Mouse (Mus musculus) forelimb bud, embryonic 11.5 days (tissue): ENCODE measurements around the gene Spata16.

Source experiments
- DNase-seq: peaks from one replicate; pipeline ENCODE4 v3.0.0-alpha.2; 2012; ENCODE audit warnings: low read depth, low spot score

Gene Spata16

DNA sequence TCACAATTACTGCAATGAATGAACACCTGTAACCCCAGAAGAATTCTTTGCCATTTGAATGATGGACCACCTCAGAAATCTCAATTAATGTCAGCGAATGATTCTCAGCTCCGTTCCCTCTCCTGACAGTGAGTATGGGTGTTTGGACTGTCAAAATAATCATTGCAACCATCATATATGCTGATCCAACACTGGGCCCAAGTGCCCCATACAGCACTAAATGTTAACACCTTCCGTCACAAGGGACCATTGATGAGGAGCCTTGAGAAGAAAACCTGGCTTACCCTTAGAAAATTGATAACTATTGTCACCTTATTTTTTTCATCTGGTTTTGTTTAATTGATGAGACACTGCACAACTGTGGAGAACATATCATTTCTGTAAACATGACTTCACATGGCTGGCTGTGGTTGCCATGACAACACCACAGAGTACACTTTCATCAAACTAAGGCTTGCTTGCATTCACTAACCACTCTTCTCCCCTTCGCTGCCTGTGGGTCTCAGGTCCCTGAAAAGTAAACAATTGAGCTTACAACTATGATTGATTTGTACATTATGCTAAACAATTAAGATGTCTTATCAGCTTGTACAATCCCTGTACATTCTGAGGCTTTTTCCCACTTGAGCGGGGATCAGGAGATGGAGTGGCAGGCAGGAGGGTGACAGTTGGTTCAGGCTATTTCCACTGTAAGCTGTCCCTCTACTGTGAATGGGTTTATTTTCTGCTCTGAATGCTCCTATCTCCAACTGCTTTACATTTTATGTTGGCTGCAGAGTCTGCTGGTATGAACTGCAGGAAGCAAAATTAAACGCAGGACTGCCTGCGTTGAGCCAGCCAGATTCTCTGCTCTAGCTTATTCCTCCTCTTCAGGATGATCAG lies 189.8 kb downstream of the Spata16 start:
- no peak for DNase-seq

DNA sequence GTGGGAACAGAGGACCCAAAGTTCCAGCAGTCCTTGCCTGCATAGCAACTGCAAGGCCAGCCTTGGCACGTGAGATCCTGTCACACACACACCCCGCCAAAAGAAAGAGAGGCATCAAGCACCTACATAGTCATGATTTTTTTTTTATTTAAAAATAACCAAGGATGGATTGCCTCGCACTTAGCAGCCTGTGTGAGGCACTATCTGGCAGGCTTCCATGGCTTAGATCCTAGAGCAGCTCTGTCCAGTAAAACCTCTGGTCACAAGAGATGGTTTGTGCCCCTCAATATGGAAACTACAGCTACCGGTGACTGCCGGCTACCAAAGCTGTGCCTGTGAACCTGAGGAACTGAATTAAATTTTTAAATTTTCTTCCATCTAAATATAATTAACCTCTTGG lies 195.5 kb downstream of the Spata16 start:
- no peak for DNase-seq

DNA sequence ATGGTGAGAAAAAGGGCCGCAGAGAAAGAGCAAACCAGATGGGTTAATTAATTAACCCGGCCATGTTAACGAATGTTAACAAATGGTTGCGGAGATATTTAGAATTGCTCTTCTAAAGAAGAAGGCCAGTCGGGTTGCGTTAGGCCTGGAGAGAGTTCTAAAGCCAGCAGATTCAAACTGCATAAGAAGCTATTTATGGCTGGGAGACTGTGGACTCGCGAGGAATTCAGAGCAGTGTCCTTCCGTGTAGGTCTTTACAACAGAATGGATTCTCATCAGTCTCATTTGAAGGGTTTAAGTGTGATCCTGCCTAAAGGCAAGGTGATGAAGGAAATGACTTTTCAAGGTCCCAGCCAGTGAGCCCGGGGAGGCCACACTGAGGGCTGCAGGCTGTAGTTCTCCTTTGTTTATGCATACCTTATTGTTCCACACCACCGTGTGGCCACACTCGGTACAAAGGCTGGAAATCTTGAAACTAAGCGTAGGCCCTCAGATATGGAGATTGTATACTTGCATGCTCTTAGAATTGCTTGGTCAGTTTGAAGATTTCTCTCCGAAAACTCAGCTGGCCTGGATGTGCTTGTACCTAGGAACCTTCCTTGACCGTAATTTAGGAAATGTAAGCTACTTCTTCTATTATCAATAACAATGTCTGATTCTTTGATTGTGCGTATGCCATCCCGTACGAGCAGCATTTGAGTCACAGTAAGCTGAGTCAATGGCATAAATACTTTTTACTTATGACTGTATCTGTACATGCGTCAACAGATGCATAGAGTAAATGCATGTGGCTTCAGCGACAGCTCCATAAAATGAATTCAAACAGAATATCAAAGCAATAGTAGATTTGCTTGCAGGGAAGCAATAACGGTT lies 197.0 kb downstream of the Spata16 start:
- peak; percentile 43 for DNase-seq

DNA sequence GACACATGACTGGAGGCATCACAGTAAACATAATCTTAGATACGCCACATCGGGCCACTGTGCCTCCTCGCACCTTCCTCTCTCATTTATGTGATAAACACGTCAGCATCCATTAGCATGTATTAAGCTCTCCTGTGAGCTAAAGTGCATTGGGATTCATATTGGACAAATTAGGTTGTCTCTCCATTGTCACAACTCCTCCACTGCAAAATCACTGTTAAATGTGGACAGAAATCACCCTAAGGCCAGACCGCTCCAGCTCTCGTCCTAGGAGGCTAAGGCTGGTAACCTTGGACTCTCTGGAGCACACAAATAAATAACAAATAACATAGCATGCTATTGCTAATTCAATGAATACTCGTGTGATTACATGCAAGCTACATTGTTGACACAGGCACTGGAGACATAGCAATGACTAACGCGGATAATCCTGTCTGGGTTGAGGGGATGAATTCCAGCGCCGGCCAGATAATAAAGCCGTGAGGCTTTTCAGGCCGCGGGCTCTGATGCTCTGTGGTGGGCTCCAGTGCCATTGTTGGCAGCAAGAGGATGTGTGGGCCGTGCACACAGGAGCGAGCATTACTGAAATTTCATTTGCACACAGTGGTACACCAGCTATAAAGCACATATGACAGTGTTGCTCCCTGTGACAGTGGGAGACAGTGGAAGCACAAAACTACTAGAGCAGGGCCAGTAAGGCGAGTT lies 197.8 kb downstream of the Spata16 start:
- no peak for DNase-seq

DNA sequence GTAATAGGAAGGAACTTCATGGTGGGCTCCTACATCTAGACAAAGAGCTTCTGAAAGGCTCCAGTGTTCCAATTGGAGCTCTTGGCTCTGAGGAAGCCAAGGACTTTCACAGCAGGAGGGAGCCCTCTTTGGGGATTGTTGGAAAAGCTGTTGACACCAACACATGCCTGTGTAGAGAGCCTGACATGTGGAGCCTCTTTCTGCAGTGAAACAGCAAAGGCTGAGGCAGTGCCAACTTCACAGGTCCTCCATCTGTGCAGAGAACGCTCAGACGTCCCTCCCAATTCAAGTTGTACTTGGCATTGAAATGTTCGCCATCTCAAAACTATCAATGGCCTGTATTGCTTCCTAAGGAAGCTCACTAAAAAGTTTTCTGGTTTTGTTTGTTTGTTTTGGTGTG lies 207.6 kb downstream of the Spata16 start:
- DNase-seq: no peak

DNA sequence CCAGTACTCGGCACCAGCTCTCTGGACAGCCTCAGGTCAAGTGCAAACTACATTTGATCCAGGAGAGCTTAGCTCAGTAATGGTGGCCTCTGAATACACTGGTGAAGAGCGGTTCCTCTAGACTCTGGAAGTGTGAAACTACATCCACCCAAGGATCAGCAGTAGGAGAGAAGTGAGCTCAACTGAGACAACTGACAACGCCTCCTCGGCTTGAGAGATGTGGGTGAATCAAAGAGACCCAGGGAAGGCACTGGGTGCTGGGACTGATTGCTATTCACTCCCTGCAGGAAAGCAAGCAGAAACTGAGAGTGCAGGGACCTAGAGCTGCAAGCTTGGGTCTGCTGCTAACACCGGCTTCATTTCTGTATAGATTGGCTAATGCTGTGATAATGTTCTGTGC lies 210.5 kb downstream of the Spata16 start:
- DNase-seq: no peak

DNA sequence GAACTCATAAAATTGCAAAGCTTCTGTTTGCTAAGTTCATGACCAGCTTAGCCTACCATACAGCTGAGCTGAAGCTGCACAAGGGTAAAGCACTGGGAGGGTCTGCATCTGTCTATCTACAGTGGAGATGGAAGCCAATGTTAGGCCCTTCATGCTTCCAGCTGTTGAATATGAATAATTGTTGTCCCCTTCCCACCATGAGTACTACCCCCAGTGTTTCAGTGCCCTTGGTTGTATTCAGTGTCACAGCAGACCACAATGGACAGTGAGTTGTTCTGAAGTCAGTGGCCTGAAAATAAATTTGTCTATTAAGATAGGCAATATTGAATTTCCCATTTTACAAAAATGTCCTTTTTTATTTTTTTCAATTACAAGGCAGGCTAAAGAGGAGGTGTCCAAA lies 212.8 kb downstream of the Spata16 start:
- DNase-seq: no peak

DNA sequence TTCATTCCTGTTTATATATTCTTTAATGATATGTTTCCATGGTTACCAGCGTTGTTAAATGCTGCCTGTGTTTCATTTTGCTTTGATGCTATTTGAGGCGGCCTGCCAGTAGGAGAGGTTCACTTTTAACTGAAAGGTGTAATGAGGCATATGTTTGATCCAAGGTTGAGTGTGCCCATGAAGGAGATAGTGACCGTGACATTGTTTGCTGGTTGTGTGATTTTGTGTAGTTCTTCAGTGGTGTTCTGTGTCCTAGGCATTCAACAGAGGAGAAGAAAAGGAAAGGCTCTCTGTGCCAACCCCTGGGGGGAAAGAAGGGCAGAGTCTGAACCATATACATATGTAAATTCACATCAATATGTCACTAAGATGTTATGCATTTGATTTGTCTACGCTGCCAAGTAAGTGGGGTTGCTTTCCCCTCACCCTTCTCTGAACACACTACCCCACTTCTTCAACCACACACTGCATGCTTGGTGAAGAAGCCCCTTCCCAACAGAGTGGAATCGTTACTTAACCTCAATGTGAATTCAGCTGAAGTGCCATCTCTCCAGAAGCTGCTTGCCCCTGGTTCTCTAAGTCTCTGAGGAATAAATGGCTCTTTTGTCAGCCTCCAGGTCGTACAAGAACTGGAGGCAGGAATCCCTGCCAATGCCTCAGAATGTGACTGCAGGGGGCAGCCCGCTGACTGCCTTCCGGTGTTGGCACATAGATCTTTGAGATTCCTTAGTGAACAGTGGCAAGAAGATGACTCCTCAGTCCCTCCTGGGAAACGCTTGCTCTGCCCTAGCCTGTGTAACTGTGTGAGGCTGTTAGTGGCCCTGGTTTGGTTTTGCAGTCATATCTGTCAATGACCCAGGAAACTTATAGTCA lies 213.5 kb downstream of the Spata16 start:
- DNase-seq: no peak

DNA sequence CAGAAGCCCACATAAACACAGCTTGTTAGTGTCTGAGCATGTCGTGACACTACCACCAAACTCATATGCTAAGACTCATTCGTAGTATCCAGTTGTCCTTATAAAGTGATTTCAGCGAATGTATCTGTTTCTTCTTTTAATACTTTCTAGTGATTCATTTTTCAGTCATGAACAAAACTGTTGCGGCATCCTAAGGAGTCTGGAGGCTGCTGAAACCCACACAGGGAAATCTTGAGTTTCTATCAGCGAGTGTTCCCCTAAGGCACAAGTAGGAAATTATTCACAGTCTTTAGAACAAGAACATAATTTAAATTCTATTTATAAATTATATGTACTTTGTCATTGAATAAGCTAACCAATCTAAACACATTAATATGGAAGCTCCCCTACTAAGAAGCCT lies 216.1 kb downstream of the Spata16 start:
- no peak for DNase-seq

DNA sequence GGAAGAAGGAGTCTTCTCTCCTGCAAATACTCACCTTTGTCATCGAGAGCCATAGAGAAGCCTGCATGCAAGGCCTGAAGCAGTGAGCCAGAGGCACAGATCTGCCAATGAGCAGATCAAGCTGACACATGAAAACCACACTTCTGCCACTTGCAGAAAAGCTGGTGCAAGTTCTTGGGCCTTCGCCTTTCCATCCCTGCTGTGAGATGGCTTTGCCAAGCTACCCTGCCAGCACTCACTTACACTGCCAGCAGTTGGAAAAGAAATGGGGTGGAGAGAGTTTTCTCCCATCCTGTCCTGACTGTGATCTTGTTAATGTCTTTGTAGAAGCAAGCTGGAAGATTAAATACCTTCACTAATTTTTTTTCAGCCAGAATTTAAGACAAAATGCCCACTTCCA lies 237.3 kb downstream of the Spata16 start:
- no peak for DNase-seq

DNA sequence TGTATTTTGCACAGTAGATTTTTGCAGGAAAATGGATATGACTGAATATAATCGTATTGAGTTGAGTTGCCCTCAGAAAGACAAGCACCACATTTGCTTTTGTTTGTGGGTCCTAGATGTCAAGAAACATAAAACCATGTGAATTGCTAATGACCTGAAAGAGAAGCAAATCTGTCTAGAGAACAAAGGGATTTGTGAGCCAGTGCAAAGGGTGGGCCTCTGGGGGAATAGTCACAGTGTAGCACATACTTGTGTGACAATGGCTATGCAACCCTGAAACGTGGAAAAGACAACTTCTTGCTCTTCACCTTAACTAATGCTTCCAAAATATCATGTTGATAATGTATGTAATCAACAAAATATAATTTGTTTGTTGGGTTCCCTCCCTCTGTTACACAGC lies 239.9 kb downstream of the Spata16 start:
- no peak for DNase-seq

DNA sequence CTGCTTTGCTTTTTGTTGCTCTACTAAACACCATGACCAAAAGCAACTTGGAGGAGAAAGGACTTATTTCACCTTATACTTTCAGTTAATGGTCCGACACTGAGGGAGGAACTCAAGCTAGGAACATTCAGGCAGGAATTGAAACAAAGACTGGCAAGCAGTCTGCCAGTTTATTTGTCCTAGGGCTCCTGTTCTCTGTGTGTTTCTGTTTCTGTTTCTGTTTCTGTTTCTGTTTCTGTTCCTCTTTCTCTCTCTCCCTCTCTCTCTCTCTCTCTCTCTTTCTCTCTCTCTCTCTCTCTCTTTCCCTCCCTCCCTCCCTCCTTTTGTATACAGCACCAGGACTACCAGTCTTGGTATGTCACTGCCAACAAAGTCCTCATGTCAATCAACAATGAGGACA lies 279.2 kb downstream of the Spata16 start:
- no peak for DNase-seq

DNA sequence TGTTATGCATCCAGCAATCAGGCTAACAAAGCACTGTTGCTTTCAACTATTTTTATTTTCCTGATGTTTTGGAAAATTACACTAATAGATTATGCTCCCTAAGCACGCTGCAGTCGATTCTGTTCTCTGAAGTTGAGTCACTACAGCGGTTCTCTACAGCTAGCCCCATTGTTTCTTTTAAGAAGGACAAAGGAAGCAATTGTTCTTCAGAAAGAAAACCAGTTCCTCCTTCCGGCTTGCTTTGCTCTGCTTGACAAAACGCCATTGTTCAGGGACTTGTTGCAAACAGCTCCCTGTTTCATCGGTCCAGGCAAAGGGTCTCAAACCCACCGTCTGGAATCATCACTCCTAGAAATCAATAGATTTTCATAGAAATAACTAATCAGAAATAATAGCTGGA lies 283.6 kb downstream of the Spata16 start:
- DNase-seq: no peak

DNA sequence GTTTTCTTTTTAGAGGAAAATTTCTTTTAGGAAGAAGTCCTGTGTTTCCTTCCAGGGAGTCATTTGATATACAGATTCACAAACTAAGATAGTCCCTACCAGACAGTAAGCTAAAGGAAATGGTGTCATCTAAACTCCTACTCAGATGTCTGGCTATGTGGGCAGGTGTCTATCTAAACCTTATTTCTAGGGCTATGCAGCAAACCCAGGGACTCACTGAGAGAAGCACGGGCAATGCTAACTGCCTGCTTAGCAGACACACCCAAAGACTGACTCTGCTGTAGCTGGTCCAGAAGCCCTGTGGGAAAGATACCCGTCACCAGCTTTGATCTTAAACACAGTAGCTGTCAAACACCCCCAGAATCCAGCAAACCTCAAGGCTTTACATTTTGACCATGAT lies 284.2 kb downstream of the Spata16 start:
- no peak for DNase-seq

DNA sequence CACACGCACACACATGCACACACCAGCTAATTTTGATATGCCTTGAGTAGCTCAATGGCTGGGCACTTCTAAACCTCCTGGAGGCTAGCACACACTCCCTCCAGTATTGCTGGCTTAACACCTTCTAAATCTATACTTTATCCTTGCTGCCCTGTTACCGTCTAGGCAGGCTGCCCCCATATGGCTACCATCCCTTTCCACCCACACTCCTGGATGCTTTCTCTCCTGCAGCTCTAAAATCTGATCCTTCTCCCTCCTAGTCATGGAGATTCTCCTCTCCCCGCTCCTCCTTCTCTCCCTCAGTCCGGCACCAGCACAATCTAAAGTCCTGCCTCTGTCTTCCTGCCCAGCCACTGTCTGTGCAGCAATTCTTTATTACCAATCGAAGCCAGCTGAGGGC lies 286.0 kb downstream of the Spata16 start:
- DNase-seq: no peak

DNA sequence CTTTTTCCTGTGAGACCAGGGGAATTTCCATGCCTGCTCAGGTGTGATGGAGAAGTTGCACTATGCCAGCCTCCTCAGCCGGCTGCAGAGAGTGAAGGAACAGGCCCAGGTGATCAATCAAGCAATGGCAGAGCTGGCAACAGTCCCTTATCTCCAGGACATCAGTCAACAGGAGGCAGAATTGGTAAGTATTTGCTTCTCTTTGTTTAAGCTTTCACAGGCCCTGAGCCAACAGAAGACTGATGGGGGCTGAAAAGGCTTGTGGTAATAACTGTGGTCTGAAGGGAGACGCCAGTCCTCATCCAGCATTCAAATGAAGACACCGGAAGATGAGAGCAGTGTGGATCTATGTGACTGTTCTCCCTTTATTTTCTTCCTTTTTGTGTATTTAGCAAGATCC lies 286.8 kb downstream of the Spata16 start:
- no peak for DNase-seq

DNA sequence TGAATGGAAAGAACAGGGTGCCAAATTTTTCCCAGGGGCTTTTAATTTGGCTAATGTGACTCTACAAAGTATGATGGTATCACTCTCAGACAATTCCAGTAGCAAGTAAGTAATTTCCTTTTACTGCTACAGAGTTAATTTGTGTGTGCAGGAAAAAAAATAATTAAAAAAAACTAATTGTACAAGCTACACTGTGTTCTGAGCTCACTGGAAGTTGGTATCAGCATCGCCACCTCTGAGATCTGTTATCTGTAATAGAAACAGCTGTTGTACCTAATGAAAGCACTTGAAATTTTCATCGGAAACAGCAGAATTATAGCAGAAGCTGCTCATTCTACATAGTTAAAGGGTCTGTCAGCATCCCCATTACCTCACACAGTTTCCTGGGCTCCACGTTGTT lies 295.7 kb downstream of the Spata16 start:
- no peak for DNase-seq

DNA sequence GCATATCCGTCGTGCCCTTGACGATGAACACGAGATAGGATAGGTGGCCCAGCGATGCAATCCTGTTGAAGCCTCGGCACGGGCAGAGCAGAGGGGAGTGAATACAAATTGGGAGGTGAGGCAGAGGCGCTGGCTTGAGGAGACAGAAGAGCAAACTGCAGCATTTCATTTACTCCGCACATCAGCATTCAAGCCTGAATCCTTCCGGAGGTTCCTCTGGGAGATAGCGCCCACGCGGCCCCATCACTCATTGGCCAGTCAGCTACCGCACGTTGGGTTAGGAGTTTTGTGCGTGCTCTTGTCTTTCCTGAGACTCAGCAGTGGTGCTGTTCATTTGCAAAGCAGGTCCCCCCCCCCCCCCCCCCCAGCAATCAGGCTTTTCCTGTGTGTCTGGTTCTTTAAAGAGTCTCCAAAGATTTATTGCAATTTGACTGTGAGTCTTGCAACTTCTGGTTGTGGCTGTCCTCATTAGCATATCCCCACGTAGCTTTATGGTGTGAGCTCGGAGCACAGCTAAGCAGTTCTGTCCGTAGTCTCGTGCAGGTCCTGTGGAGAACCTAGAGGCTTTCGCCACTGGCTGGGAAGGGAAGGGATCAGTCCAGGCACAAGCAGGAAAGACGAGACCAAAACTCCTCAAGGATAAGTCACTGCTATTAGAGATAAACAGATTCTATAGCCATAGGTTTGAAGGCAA lies 299.6 kb downstream of the Spata16 start:
- no peak for DNase-seq

DNA sequence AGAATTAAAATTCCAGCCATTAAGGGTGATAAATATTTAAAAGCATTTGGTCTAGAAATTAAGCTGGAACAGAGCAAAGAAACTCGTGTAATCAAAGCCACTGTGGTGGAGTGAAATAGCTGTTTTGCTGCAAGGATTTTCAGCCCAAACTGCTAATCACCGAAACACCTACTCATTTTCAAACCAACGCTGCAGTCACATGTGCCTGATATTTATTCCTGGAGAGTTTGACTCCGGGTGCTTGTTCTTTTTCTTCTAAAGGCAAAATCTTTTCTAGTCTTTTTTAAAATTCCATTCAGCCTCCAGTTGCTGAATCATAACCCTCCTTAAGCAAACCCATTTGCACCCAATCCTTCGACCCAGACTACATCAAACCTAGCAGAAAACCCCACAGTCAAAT lies 329.4 kb downstream of the Spata16 start:
- DNase-seq: no peak

DNA sequence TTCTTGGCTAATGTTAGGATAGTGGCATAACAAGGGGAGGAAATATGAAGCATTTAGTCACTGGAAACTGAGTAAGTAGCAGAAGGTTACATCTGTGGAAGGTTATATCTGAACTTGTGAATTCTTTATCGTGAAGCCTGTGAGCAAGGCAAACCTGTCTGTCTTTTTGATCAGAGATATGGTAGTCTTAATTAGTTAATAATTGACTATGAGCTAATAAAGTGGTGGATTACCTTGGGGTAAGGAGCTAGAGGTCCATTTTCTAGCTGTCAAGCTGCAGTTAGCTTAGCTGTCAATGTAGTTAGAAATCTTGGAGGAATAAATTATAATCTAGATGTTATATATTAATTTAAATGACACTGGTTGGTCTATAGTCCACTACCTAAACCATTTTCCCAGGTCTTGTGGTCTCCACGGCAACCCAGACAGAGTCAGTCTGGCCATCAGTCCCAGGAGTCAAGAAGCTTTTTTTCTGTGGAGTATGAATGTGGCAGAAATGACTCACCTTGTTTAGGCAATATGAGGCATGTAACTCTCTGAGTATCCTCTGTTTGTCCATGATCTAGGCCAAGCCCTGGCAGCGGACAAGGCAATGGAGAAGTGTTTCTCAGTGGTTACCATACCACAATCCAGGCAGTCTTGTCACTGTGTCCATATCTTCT lies 331.6 kb downstream of the Spata16 start:
- DNase-seq: no peak
